Mouse (Mus musculus): ENCODE measurements around the gene Ift20.
"Not testable (repeated sequence)": the region's sequence is repeated elsewhere in the genome, so short reads cannot be mapped to it uniquely, and the experiment has no call there.

Gene Ift20

DNA sequence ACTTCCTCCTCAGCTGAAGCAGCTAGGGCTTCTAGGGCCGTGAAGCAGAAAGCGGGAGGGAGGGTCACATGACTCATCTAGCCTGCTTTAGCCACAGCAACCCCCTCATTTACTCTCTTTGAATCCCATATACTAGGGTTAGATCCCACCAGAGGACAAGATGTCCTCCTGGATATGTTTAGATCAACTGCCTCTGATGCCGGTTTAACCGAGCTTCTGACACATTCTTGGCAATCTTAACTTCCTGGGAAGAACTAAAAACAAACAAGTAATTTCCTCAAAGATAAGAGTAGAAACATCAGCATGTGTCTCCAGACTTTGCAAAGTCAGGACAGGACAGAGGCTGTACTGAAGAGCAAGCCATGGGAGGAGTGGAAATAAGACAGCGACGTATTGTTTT is 30.6 kb downstream of the Ift20 start:
- DNase-seq (ENCODE audit: low read depth), result no peak

DNA sequence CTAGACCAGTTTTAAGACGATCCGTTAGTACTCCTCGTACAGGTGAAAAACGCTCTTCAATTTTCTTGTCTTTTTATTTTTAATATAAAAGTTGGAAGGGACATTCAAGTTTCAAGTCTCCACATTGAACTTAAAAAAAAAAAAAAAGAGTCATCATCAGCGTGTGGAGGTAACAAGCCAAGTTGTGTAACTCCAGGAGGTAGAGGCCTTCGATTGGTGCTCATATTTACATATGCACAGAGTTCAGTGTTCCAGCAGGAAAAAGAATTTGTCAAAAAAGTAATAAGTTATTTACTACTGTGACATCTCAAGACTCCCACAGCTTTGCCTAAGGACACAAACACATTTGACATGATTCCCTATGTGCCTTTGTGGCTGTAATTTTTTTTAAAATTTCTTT is 31.5 kb downstream of the Ift20 start:
- DNase-seq (ENCODE audit: low read depth), result no peak

- no peak for DNase-seq (ENCODE audit: low read depth)
Observed at GRCm38 (mm10) chr11:78568827-78569226, 32.7 kb downstream of the Ift20 start.

DNA sequence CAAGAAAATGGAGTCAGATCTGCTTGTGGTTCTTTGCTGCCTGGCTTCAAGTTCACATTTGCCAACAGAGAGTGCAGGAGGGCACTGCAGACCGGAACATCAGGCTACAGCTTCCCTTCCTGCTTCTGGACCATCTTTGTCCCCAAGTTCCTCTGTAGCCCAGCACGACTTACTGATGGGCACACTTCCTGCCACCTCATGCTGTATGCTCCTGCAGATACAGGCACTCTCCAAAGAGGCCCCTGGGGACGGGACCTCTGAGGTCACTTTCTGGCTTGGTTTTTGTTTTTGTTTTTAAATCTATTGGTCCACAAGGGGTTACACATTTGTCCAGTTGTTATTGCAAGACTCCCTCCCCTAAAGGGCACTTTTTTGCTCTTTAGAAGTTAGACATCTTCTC is 33.6 kb downstream of the Ift20 start:
- no peak for DNase-seq (ENCODE audit: low read depth)

- DNase-seq (ENCODE audit: low read depth), result no peak
Observed at GRCm38 (mm10) chr11:78571441-78571840, 35.3 kb downstream of the Ift20 start.

DNA sequence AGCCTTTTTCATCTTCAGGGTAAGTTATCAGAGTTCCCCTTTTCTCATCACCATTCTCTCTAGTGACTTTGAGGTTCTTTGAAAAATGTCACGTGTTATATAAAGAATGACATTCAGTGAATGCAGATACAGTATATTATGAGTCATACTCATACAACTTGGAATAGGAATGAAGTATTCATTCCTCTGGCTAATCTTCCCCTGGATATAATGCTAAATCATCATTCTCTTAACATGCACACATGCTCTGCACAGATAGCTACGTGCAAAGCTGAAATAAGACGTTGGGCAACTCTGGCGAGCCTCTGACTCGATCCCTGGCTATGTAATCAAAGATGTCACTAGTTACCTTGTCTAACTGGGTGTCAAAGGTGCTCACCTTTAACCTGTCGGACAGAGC is 35.7 kb downstream of the Ift20 start:
- DNase-seq (ENCODE audit: low read depth), result no peak

GRCm38 (mm10) chr11:78574031-78574430 is 37.9 kb downstream of the Ift20 start:
- not testable (repeated sequence) for DNase-seq (ENCODE audit: low read depth)

DNA sequence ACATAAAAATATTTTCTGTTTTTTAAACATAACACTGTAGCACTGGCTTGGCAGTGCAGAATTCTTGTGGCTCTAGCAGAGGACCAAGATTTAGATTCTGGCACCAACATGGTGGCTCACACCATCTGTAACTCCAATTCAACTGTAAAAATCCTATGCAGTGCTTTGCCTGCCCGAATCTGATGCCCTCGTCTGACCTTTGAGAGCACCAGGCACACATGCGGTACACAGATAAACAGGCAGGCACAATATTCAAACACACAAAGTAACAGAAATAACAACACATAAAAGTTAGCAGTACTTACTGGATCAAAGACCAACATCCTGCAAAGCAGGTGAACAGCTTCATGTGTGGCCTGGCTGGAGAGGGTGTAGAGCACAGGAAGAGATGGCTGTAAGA is 38.4 kb downstream of the Ift20 start:
- no peak for DNase-seq (ENCODE audit: low read depth)

DNA sequence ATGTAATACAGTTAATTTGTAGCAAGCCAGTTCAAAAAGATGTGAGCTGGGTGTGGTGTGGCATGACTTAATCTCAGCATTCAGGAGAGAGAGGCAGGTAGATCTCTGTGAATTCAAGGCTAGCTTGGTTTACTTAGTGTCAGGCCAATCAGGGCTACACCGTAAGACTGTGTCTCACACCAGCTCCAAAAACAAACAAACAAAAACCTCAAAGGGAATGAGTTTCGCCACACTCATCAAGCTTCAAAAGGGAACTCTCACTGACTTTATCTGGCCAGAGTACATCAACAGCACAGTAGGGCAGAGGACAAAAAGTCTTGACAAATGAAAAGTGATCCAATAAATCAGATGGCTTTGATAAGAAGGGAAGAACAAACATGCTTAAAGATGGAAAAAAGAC is 38.8 kb downstream of the Ift20 start:
- DNase-seq (ENCODE audit: low read depth), result no peak

DNA sequence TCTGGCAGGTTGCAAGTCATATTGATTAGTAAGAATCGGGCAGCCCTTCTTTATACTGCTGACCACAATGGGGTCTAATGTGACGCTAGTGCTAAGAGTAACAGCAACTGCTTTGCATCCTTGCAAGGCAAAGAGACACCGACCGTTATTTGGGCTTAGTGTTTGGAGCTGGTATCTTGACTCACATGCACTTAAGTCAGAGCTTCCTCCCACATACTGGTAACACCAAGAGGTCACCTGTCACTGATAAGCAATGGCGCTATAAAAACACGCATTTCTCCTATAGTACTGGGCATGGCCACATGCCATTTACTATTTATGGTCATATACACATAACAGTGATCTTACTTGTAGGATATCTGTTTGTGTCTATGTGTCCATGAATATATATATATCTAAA is 46.7 kb downstream of the Ift20 start:
- no peak for DNase-seq (ENCODE audit: low read depth)

GRCm38 (mm10) chr11:78586099-78586498 is 49.9 kb downstream of the Ift20 start:
- no peak for DNase-seq (ENCODE audit: low read depth)

DNA sequence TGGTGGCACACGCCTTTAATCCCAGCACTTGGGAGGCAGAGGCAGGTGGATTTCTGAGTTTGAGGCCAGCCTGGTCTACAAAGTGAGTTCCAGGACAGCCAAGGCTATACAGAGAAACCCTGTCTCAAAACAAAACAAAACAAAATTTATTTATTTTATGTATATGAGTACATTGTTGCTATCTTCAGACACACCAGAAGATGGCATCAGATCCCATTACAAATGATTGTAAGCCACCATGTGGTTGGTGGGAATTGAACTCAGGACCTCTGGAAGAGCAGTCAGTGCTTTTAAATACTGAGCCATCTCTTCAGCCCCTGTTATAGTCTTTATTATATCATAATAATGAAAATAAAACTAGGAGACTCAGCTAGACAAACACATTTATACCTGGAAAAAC is 51.5 kb downstream of the Ift20 start:
- not testable (repeated sequence) for DNase-seq (ENCODE audit: low read depth)
